Mouse (Mus musculus): ENCODE data around the gene Il1b. TPM values are rescaled to one million over a fixed set of nuclear protein-coding genes. Genes with fewer than 3 reads are reported as not detected.

The Il1b gene
- polyA plus RNA-seq, 1 experiment from 2014 or later, result not detected

DNA sequence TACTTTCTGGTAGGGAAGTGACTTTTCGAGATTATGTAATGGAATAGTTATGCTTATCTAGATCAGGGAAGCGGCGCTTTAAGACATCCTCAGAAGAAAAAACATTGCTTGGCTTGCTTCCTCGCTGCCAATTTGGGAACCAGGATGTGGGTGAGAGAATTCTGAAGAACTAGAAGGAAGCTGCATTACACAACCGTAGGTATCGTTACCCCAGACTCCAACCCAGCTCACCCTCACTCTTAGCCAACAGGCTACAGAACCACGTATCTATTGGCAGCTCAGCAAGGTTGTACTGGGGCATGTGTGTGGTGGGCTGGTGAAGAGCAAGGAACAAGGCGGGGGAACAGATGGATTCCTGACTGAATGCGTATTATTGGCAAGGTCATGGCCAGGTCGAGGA is 10.7 kb downstream of the Il1b start:
- H3K4me3 ChIP-seq (ENCODE audit: low read depth, low read length), result no peak overlapping the region
- H3K36me3 ChIP-seq (ENCODE audit: control insufficient read depth, insufficient read depth, low read length), result no peaks in the 10 kb centered on the region
- no peak overlapping the region for H3K9ac ChIP-seq (ENCODE audit: low read depth, low read length)
- no peaks in the 10 kb centered on the region for H3K27me3 ChIP-seq (ENCODE audit: control insufficient read depth, insufficient read depth, low read depth, low read length)
- 92% methylated on average over 10 of the region's 10 CpGs for WGBS
- no peak overlapping the region for H3K27ac ChIP-seq (ENCODE audit: low read length)
- ATAC-seq, result no peak
- no peak overlapping the region for H3K4me2 ChIP-seq (ENCODE audit: low read length)
- H3K4me1 ChIP-seq (ENCODE audit: control insufficient read depth, insufficient read depth, low read length), result no peaks in the 10 kb centered on the region
- H3K9me3 ChIP-seq (replicated peaks; ENCODE audit: control insufficient read depth, low read length, poor library complexity, severe bottlenecking), result no peaks in the 10 kb centered on the region

DNA sequence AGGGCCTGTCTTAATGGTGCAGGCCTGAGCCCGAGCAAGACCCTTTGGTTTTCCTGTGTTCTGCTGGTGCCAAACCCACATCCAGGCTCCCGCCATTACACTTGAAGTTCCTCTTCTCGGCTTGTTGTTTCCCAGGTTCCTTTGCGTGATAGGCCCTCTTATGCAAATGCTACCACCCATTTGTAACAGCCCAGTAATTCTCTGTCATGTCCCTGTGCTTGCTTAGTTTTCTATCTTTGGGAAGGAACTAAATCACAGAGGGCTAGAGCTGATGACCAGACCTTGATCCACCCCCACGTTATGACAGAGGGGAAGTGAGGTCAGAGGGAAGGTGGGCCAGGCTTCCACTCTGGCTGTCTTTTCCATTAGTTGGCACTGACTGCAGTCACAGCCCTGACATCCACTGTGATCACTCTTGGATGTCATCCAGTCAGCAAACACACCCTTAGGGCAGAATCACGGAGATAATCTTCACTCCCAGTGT is 32.8 kb downstream of the Il1b start:
- Histone ChIP-seq H3K9me3 (replicated peaks; ENCODE audit: control insufficient read depth, low read length, poor library complexity, severe bottlenecking) (no peaks in the 10 kb centered on the region), H3K36me3 (ENCODE audit: control insufficient read depth, insufficient read depth, low read length) (no peaks in the 10 kb centered on the region), H3K4me3 (ENCODE audit: low read depth, low read length) (no peak overlapping the region), H3K27me3 (ENCODE audit: control insufficient read depth, insufficient read depth, low read depth, low read length) (no peaks in the 10 kb centered on the region), H3K4me2 (ENCODE audit: low read length) (no peak overlapping the region), H3K9ac (ENCODE audit: low read depth, low read length) (no peak overlapping the region), H3K4me1 (ENCODE audit: control insufficient read depth, insufficient read depth, low read length) (no peaks in the 10 kb centered on the region), H3K27ac (ENCODE audit: low read length) (no peak overlapping the region)
- WGBS, result 82% methylated on average over 6 of the region's 6 CpGs
- no peak for ATAC-seq

DNA sequence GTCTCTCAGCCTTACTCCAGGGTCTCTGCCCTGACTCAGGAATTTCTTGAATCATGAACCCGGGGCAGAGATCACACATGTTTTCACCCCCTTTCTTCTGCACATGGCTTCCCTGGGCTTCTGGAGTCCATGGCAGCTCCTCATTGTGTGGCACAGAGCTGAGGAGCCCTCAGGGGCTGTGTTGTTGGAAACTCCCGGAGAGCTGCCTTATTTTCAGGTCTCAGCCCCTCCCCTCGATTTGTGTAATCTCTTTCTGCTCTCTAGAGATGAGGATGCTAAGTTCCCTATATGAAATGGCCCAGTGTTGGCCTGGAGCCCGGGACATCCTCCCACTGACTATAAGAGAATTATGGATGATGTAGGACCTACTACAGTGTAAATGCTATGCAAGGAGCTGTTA is 37.5 kb downstream of the Il1b start:
- ATAC-seq, result no peak
- Histone ChIP-seq H3K4me3 (ENCODE audit: low read depth, low read length) (no peak overlapping the region), H3K9ac (ENCODE audit: low read depth, low read length) (no peak overlapping the region), H3K27me3 (ENCODE audit: control insufficient read depth, insufficient read depth, low read depth, low read length) (no peaks in the 10 kb centered on the region), H3K27ac (ENCODE audit: low read length) (no peak overlapping the region), H3K4me1 (ENCODE audit: control insufficient read depth, insufficient read depth, low read length) (no peaks in the 10 kb centered on the region), H3K4me2 (ENCODE audit: low read length) (no peak overlapping the region), H3K9me3 (replicated peaks; ENCODE audit: control insufficient read depth, low read length, poor library complexity, severe bottlenecking) (no peaks in the 10 kb centered on the region), H3K36me3 (ENCODE audit: control insufficient read depth, insufficient read depth, low read length) (no peaks in the 10 kb centered on the region)
- 58% methylated on average over 4 of the region's 4 CpGs for WGBS

DNA sequence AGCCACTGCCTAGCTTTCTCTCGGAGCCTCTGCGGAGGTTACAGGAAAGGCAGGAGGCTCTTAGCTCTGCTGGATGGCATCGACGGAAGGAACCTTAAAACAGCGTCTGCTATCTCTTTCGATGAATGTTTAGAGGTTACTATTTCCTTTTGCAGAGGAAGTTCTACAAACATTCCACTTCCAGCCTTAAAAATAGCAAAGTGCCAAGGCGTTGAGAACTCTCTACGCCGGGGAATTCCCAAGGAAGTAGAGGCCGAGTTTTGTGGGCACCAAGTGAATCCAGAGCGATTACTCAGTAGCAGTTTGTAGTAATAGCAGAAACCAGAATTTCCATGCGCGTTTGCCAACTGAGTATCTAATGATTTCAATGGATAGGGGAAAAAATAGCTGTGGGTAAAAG is 40.4 kb downstream of the Il1b start:
- H3K36me3 ChIP-seq (ENCODE audit: control insufficient read depth, insufficient read depth, low read length), result no peaks in the 10 kb centered on the region
- H3K9ac ChIP-seq (ENCODE audit: low read depth, low read length), result no peak overlapping the region
- ATAC-seq, result no peak
- WGBS, result 87% methylated on average over 13 of the region's 13 CpGs
- no peak overlapping the region for H3K4me3 ChIP-seq (ENCODE audit: low read depth, low read length)
- no peak overlapping the region for H3K4me2 ChIP-seq (ENCODE audit: low read length)
- H3K9me3 ChIP-seq (replicated peaks; ENCODE audit: control insufficient read depth, low read length, poor library complexity, severe bottlenecking), result no peaks in the 10 kb centered on the region
- no peaks in the 10 kb centered on the region for H3K4me1 ChIP-seq (ENCODE audit: control insufficient read depth, insufficient read depth, low read length)
- no peaks in the 10 kb centered on the region for H3K27me3 ChIP-seq (ENCODE audit: control insufficient read depth, insufficient read depth, low read depth, low read length)
- no peak overlapping the region for H3K27ac ChIP-seq (ENCODE audit: low read length)

DNA sequence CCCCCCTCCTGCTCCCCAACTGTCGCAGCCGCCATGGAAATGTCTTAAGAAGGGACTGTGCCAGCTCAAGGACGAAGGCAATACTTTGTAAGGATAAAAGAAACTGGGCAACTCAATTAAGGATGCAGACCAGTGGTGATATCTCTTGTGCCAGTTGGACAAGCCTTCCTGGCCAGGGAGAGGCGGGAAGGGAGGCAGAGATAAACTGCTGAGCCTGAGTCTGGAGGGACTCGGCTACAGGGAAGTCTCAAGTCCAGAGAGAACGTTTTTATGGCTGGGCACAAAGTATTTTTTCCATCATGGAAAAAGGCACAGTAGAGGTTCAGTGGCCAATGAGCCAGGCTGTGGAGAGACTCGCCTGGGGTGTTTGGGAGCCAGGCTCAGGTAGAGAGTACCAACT is 40.9 kb downstream of the Il1b start:
- Histone ChIP-seq H3K4me2 (ENCODE audit: low read length) (no peak overlapping the region), H3K9ac (ENCODE audit: low read depth, low read length) (no peak overlapping the region), H3K27ac (ENCODE audit: low read length) (no peak overlapping the region), H3K27me3 (ENCODE audit: control insufficient read depth, insufficient read depth, low read depth, low read length) (no peaks in the 10 kb centered on the region), H3K4me3 (ENCODE audit: low read depth, low read length) (no peak overlapping the region), H3K9me3 (replicated peaks; ENCODE audit: control insufficient read depth, low read length, poor library complexity, severe bottlenecking) (no peaks in the 10 kb centered on the region), H3K36me3 (ENCODE audit: control insufficient read depth, insufficient read depth, low read length) (no peaks in the 10 kb centered on the region), H3K4me1 (ENCODE audit: control insufficient read depth, insufficient read depth, low read length) (no peaks in the 10 kb centered on the region)
- WGBS, result 72% methylated on average over 7 of the region's 7 CpGs
- no peak for ATAC-seq

DNA sequence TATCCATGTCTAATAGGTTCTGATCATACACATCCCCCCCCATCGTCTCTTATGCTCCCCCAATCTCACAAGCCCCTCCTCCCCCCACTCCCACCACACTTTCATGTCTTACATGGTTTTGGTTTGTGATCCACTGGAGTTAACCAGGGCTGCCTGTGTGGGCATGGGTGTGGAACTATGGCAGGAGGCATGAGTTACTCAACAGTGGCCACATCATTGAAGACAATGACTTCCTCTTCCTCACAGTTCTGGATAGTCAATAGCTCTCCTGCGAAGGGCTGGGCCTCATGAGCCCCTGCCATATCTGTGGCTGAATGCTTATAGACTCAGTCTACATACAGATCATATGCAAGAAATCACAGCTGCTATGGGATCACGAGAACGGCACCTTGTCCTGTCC is 42.7 kb downstream of the Il1b start:
- Histone ChIP-seq H3K36me3 (ENCODE audit: control insufficient read depth, insufficient read depth, low read length) (no peaks in the 10 kb centered on the region), H3K4me3 (ENCODE audit: low read depth, low read length) (no peak overlapping the region), H3K4me2 (ENCODE audit: low read length) (no peak overlapping the region), H3K4me1 (ENCODE audit: control insufficient read depth, insufficient read depth, low read length) (no peaks in the 10 kb centered on the region), H3K9ac (ENCODE audit: low read depth, low read length) (no peak overlapping the region), H3K9me3 (replicated peaks; ENCODE audit: control insufficient read depth, low read length, poor library complexity, severe bottlenecking) (no peaks in the 10 kb centered on the region), H3K27ac (ENCODE audit: low read length) (no peak overlapping the region), H3K27me3 (ENCODE audit: control insufficient read depth, insufficient read depth, low read depth, low read length) (no peaks in the 10 kb centered on the region)
- ATAC-seq, result no peak
- WGBS, result 79% methylated on average over 4 of the region's 4 CpGs

DNA sequence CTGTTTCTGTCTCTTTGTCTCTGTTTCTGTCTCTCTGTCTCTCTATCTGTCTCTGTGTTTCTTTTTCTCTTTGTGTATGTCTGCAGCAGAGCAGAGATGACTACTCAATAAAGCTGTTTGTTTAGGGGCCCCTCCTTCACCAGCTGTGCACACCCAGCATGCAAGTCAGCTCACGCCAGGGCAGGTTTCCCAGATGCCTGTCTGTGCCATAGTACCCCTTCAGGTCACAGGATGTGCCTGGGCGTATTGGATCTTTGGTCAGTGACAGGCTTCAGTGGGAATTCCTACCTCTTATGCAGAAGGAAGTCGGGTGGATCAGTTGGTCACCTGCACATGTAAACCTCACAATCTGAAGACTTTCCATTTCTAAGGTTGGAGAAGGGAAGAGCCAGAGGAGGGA is 46.7 kb downstream of the Il1b start:
- no peak overlapping the region for H3K27ac ChIP-seq (ENCODE audit: low read length)
- no peak overlapping the region for H3K4me3 ChIP-seq (ENCODE audit: low read depth, low read length)
- no peaks in the 10 kb centered on the region for H3K9me3 ChIP-seq (replicated peaks; ENCODE audit: control insufficient read depth, low read length, poor library complexity, severe bottlenecking)
- ATAC-seq, result no peak
- no peak overlapping the region for H3K9ac ChIP-seq (ENCODE audit: low read depth, low read length)
- no peaks in the 10 kb centered on the region for H3K27me3 ChIP-seq (ENCODE audit: control insufficient read depth, insufficient read depth, low read depth, low read length)
- no peaks in the 10 kb centered on the region for H3K4me1 ChIP-seq (ENCODE audit: control insufficient read depth, insufficient read depth, low read length)
- WGBS, result 82% methylated on average over 3 of the region's 3 CpGs
- H3K36me3 ChIP-seq (ENCODE audit: control insufficient read depth, insufficient read depth, low read length), result no peaks in the 10 kb centered on the region
- no peak overlapping the region for H3K4me2 ChIP-seq (ENCODE audit: low read length)

DNA sequence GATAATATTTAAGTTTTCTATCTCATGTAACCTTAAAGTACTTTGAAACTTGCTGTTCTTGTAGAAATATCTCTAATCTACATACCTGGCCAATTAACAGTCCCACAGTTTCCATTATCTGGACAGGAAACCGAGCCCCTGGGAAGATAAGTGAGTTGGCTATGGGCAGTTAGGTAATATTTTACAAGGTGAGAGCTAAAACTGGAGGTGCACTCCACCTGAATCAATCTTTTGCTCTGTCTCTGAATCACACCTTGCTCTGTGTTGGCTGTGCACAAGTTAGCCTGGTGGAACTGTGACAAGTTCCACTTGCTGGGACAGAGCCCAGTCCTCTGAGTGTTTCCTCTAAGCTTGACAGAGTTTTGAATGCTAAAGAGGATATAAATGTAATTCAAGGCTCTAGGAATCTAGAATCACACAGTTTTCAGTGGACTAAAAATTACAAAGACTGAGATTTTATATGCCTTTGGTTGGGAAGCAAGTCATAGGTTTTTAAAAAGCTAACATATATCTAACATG is 48.8 kb downstream of the Il1b start:
- WGBS, result 68% methylated on average over 1 of the region's 1 CpGs
- no peak overlapping the region for H3K4me3 ChIP-seq (ENCODE audit: low read depth, low read length)
- H3K27ac ChIP-seq (ENCODE audit: low read length), result no peak overlapping the region
- no peak for ATAC-seq
- H3K36me3 ChIP-seq (ENCODE audit: control insufficient read depth, insufficient read depth, low read length), result no peaks in the 10 kb centered on the region
- no peak overlapping the region for H3K4me2 ChIP-seq (ENCODE audit: low read length)
- no peaks in the 10 kb centered on the region for H3K27me3 ChIP-seq (ENCODE audit: control insufficient read depth, insufficient read depth, low read depth, low read length)
- H3K4me1 ChIP-seq (ENCODE audit: control insufficient read depth, insufficient read depth, low read length), result no peaks in the 10 kb centered on the region
- no peaks in the 10 kb centered on the region for H3K9me3 ChIP-seq (replicated peaks; ENCODE audit: control insufficient read depth, low read length, poor library complexity, severe bottlenecking)
- no peak overlapping the region for H3K9ac ChIP-seq (ENCODE audit: low read depth, low read length)

DNA sequence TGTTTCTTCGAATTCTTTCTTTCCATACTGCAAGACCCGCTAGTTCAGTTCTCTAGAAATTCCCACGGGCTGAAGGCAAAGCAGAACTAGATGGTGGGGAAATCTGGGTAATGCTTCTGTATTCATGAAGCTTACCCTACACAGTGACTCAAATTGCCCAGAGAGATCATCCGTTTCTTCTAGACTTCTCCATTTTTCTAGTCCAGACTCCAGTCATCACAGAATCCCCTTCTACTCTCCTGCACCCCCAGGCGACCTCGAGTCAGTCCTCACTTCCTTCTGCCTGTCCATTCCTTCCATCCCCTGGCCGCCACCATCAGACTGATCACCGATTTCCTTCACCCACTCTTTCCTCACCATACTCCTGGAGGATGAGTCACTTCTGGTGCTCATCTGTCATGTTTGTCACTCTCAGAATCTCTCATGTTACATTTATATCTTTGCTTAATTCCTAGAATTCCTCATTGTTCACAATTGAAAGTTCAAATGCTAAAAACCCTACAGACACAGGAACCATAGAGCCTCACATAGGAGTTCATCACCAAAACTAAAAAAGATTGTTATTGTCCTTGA is 50.8 kb downstream of the Il1b start:
- Histone ChIP-seq H3K27ac (ENCODE audit: low read length) (no peak overlapping the region), H3K4me1 (ENCODE audit: control insufficient read depth, insufficient read depth, low read length) (no peaks in the 10 kb centered on the region), H3K9me3 (replicated peaks; ENCODE audit: control insufficient read depth, low read length, poor library complexity, severe bottlenecking) (no peaks in the 10 kb centered on the region), H3K36me3 (ENCODE audit: control insufficient read depth, insufficient read depth, low read length) (no peaks in the 10 kb centered on the region), H3K27me3 (ENCODE audit: control insufficient read depth, insufficient read depth, low read depth, low read length) (no peaks in the 10 kb centered on the region), H3K4me3 (ENCODE audit: low read depth, low read length) (no peak overlapping the region), H3K4me2 (ENCODE audit: low read length) (no peak overlapping the region), H3K9ac (ENCODE audit: low read depth, low read length) (no peak overlapping the region)
- 86% methylated on average over 8 of the region's 8 CpGs for WGBS
- ATAC-seq, result no peak
